Mouse (Mus musculus): ENCODE data around the gene Socs5. TPM values are rescaled to one million over a fixed set of nuclear protein-coding genes. Genes with fewer than 3 reads are reported as not detected.

The Socs5 gene
- polyA plus RNA-seq, 1 experiment = 11.7 TPM

DNA sequence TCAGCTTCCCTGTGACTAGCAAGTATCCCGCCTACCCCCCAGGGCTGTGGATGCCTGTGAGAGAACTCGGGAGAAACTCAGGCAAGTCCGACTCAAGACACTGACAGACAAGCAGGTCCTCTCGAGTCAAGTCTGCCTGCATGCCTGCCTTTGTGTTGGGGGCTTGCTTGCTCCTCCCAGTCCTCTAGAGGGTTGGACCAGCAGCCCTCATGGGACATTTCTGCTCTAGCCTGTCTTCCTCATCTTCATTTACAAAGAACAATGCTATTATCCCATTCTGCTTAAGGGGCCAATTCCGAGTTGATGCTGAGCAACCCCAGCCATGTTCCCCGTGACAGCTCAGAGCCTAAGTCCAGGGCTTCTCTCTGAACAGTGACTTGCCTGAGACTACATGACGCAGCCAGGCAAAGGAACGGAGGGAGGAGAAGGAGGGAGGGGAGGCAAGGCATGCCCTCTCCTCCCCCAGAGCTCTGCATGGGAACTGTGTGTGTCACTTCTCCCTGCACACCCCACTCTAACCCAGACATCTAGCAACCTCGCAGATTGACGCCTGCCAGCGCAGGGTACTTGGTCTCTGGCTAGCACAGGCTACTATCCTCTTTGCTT is 78.1 kb downstream of the Socs5 start:
- WGBS = 59% methylated on average over 11 of the region's 11 CpGs

DNA sequence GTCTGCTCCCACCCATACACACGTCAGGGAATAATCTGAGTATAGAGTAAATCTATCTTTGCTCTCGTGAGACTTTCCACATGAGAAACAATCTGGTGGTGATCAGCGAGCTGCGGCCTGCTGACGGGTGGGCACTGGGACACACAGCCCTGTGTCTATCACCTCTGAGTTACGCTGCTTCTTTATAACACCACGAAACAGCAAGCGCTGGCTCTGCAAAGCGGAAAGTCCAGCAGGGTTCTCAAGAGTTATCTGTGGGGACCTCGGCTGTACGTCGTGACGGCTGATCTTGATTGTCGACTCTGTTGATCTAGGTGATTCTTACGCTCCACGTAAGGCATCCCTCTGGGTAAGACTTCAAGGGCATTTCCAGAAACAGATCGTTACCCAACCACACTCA is 79.5 kb downstream of the Socs5 start:
- Histone ChIP-seq H3K36me3 (ENCODE audit: control insufficient read depth, insufficient read depth, low read length) (no peaks in the 10 kb centered on the region), H3K27ac (ENCODE audit: insufficient read depth, low read depth, low read length) (no peak overlapping the region), H3K4me1 (ENCODE audit: control insufficient read depth, insufficient read depth, low read length) (no peaks in the 10 kb centered on the region), H3K4me3 (ENCODE audit: insufficient read depth, low read depth, low read length) (no peak overlapping the region), H3K27me3 (replicated peaks; ENCODE audit: control insufficient read depth, insufficient read depth, low read length) (no peaks in the 10 kb centered on the region)
- 78% methylated on average over 17 of the region's 17 CpGs for WGBS
- DNase-seq = no peak
- no peak for TF ChIP-seq CTCF (conservative IDR thresholded peaks at IDR 0.05; ENCODE audit: insufficient read depth, insufficient read length, low read depth, low read length)
- no peak for TF ChIP-seq POLR2A (IDR thresholded peaks at IDR 0.05; ENCODE audit: low read depth, low read length)

More for the DNA sequence above, 78.1 kb downstream of the Socs5 start:
- Histone ChIP-seq H3K4me3 (ENCODE audit: insufficient read depth, low read depth, low read length) (no peak overlapping the region), H3K27me3 (replicated peaks; ENCODE audit: control insufficient read depth, insufficient read depth, low read length) (no peaks in the 10 kb centered on the region), H3K4me1 (ENCODE audit: control insufficient read depth, insufficient read depth, low read length) (no peaks in the 10 kb centered on the region), H3K27ac (ENCODE audit: insufficient read depth, low read depth, low read length) (no peak overlapping the region), H3K36me3 (ENCODE audit: control insufficient read depth, insufficient read depth, low read length) (no peaks in the 10 kb centered on the region)
- TF ChIP-seq POLR2A (IDR thresholded peaks at IDR 0.05; ENCODE audit: low read depth, low read length) (no peak), CTCF (conservative IDR thresholded peaks at IDR 0.05; ENCODE audit: insufficient read depth, insufficient read length, low read depth, low read length) (no peak)
- DNase-seq = no peak

Other genes with a start within 250 kb of the Socs5 start
- gene Tmem247, start 190.3 kb upstream of the Socs5 start, polyA plus RNA-seq (2012; rRNA removed) = not detected in 2 replicates
- not detected in 2 replicates for gene Atp6v1e2, start 159.8 kb upstream of the Socs5 start, polyA plus RNA-seq (2012; rRNA removed)
- 27.1 and 30.8 TPM in 2 replicates for gene Rhoq, start 144.6 kb upstream of the Socs5 start, polyA plus RNA-seq (2012; rRNA removed)
- 8.6 and 11.7 TPM in 2 replicates for gene Pigf, start 82.3 kb upstream of the Socs5 start, polyA plus RNA-seq (2012; rRNA removed)
- 15.8 and 30.6 TPM in 2 replicates for gene Cript, start 82.1 kb upstream of the Socs5 start, polyA plus RNA-seq (2012; rRNA removed)
- gene Mcfd2, start 158.3 kb downstream of the Socs5 start, polyA plus RNA-seq (2012; rRNA removed) = 159 and 170 TPM in 2 replicates
- 68.6 and 81.9 TPM in 2 replicates for gene Ttc7, start 175.2 kb downstream of the Socs5 start, polyA plus RNA-seq (2012; rRNA removed)